8 mouse cellular contexts compared by ENCODE assay signal in the genomic region with DNA sequence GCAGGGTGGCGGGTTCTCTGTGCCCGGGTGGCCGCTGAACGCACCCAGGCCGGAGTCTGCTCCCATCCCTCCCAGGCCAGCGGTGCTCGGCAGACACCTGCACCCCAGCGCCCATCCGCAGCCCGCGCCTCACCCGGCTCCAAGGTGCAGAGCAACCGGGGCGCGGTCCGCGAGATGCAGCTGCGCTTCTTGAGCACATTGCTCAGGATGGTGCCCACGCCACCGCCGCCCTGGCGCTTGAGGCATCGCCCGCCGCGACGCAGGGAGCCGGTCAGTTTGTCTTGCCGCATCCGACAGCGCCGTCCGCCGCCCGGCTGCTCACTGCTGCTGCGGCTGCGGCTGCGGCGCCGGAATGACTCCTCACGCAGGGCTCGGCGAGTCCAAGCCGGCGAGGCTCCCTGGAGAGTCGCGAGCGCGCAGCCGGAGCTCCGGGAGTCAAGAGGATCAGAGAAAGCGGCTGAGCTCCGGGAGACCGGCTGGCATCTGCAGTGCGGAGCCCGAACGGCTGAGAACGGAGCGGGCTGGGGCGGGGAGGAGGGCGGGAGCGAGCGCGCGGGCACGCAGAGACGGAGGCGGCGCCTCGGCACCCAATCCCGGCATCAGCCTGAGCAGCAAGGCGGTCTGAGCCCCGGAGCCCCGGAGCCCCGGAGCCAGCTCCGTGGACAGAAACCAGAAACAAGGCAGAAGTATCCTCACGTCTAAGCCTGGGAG. TPM values are rescaled to one million over a fixed set of nuclear protein-coding genes. Genes with fewer than 3 reads are reported as not detected.
DNase-seq lines count a peak whose midpoint lies in the region; ATAC-seq and TF ChIP-seq lines count a peak whose summit lies in the region.

No protein-coding gene starts in this region.

- H3K4me1 ChIP-seq in hindbrain, postnatal 0 days (ENCODE audit: insufficient read depth, low read length): 0 out of 2 replicates have a peak, but pooled peaks cover 8% of the 10 kb centered on the region

- ATAC-seq in activated CD4-positive, CD25-positive, alpha-beta regulatory T cell, adult 4 months: peak; percentile 72
- peak; percentile 93 for ATAC-seq in hindbrain, postnatal 0 days

- H3K4me2 ChIP-seq in hindbrain, postnatal 0 days (ENCODE audit: low read depth, low read length): peak overlapping the region; percentile 77

- TF ChIP-seq CTCF in gastrocnemius, adult 2 months (IDR thresholded peaks at IDR 0.05): no peak
- TF ChIP-seq CTCF in hindbrain, postnatal 0 days (IDR thresholded peaks at IDR 0.05; ENCODE audit: low read depth): no peak

- WGBS in hindbrain, postnatal 0 days: under 1% methylated on average over 77 of the region's 77 CpGs

- intact Hi-C loops in gastrocnemius, adult 2 months (cut with DNase I): no loop called here

- peak overlapping the region; percentile 90 for H3K9ac ChIP-seq in hindbrain, postnatal 0 days (replicated peaks; ENCODE audit: low read length)

- H3K4me3 ChIP-seq in gastrocnemius, adult 2 months: peak overlapping the region; percentile 75
- peak overlapping the region; percentile 85 for H3K4me3 ChIP-seq in hindbrain, postnatal 0 days (ENCODE audit: low read length)

- DNase-seq in cerebellum, postnatal 14 days: peak; percentile 86 to 88
- peak; percentile 73 for DNase-seq in gastrocnemius, adult 2 months
- peak; percentile 88 for DNase-seq in hindbrain, postnatal 0 days (ENCODE audit: low spot score)
- DNase-seq in left cerebral cortex, adult 8-10 months (ENCODE audit: low spot score in 2 of 2): peak; percentile 58 to 82
- DNase-seq in lung, postnatal 36 days: peak; percentile 74
- peak; percentile 89 for DNase-seq in retina, postnatal 1 day
- DNase-seq in urinary bladder, postnatal 36 days (ENCODE audit: low spot score in 2 of 2): peak; percentile 26 to 52

- no peaks in the 10 kb centered on the region for H3K36me3 ChIP-seq in hindbrain, postnatal 0 days (ENCODE audit: insufficient read depth, low read length)

- peak overlapping the region; percentile 56 for H3K27ac ChIP-seq in gastrocnemius, adult 2 months
- peak overlapping the region; percentile 92 for H3K27ac ChIP-seq in hindbrain, postnatal 0 days

- no peaks in the 10 kb centered on the region for H3K9me3 ChIP-seq in hindbrain, postnatal 0 days (ENCODE audit: low read length)

- no peaks in the 10 kb centered on the region for H3K27me3 ChIP-seq in hindbrain, postnatal 0 days (ENCODE audit: insufficient read depth, low read length)

RNA-seq across cellular contexts. Expression of gene Tbc1d30, which starts 40.4 kb away (rescaled TPM):
- 1 to 10 TPM; 5.0 to 5.7 TPM for polyA plus RNA-seq in activated CD4-positive, CD25-positive, alpha-beta regulatory T cell, adult 4 months (2017; shearing (Covaris generic))
- total RNA-seq in gastrocnemius, adult 2 months (2021): under 1 TPM; 0.20 to 0.36 TPM
- 47.5 and 55.6 TPM in 2 replicates for total RNA-seq in hindbrain, postnatal 0 days (2014; rRNA removed)
- 9.6 and 10.4 TPM in 2 replicates for polyA plus RNA-seq in hindbrain, postnatal 0 days (2015; fragmentation: Nextera tagmentation; extraction: Ambion mirVana)
- 10 to 100 TPM; 80.6 to 89.9 (median 82.3) TPM for total RNA-seq in left cerebral cortex, adult 8-10 months (2022)

RNA-seq across cellular contexts. Expression of gene Gns, which starts 54.2 kb away (rescaled TPM):
- polyA plus RNA-seq in activated CD4-positive, CD25-positive, alpha-beta regulatory T cell, adult 4 months (2017; shearing (Covaris generic)): 1 to 10 TPM; 7.2 to 9.1 TPM
- 10 to 100 TPM; 27.3 to 34.0 TPM for total RNA-seq in gastrocnemius, adult 2 months (2021)
- 87.5 and 93.8 TPM in 2 replicates for total RNA-seq in hindbrain, postnatal 0 days (2014; rRNA removed)
- 38.2 and 39.5 TPM in 2 replicates for polyA plus RNA-seq in hindbrain, postnatal 0 days (2015; fragmentation: Nextera tagmentation; extraction: Ambion mirVana)
- total RNA-seq in left cerebral cortex, adult 8-10 months (2022): 100 to 1,000 TPM in 2 of 4 experiments, 10 to 100 TPM in 2; 87.2 to 126 (median 99.0) TPM

Comparison
In these comparisons a context has a peak if more than half of its experiments do, and no peak if none do; other contexts are left out.
1. Peak in every context shown above with its lines: DNase-seq, ATAC-seq, H3K4me3 ChIP-seq and H3K27ac ChIP-seq.
2. DNase-seq: peak in every context shown above with its lines; median percentile 89 in retina, postnatal 1 day; 88 in hindbrain, postnatal 0 days; 87 in cerebellum, postnatal 14 days; 74 in lung, postnatal 36 days; 73 in gastrocnemius, adult 2 months; 70 in left cerebral cortex, adult 8-10 months; 39 in urinary bladder, postnatal 36 days.
3. RNA of gene Tbc1d30, which starts 40.4 kb away (total RNA-seq): 80.6 to 89.9 TPM in left cerebral cortex, adult 8-10 months and 47.5 to 55.6 TPM in hindbrain, postnatal 0 days; 0.20 to 0.36 TPM in gastrocnemius, adult 2 months; every median in the first group is over 10 times any median in the second.